Mouse (Mus musculus): ENCODE measurements around the gene Sgpp2. TPM values are rescaled to one million over a fixed set of nuclear protein-coding genes. Genes with fewer than 3 reads are reported as not detected.

The Sgpp2 gene
- polyA plus RNA-seq, 1 experiment from 2014 or later, result 0.78 TPM

- Histone ChIP-seq H3K4me3 (no peak overlapping the region), H3K4me1 (no peaks in the 10 kb centered on the region), H3K36me3 (no peaks in the 10 kb centered on the region), H3K9me3 (replicated peaks) (no peaks in the 10 kb centered on the region), H3K27ac (no peak overlapping the region), H3K27me3 (ENCODE audit: low read depth, poor library complexity, severe bottlenecking) (no peaks in the 10 kb centered on the region)
- WGBS, result 93% methylated on average over 1 of the region's 1 CpGs
- no peak for DNase-seq (ENCODE audit: low spot score)
Measured at GRCm38 (mm10) chr1:78349219-78349618, 39.1 kb downstream of the Sgpp2 start.

GRCm38 (mm10) chr1:78353254-78353653 is 43.1 kb downstream of the Sgpp2 start:
- Histone ChIP-seq H3K4me3 (no peak overlapping the region), H3K27me3 (ENCODE audit: low read depth, poor library complexity, severe bottlenecking) (no peaks in the 10 kb centered on the region), H3K9me3 (replicated peaks) (no peaks in the 10 kb centered on the region), H3K27ac (no peak overlapping the region), H3K4me1 (no peaks in the 10 kb centered on the region), H3K36me3 (no peaks in the 10 kb centered on the region)
- WGBS, result 88% methylated on average over 1 of the region's 1 CpGs
- DNase-seq (ENCODE audit: low spot score), result no peak

DNA sequence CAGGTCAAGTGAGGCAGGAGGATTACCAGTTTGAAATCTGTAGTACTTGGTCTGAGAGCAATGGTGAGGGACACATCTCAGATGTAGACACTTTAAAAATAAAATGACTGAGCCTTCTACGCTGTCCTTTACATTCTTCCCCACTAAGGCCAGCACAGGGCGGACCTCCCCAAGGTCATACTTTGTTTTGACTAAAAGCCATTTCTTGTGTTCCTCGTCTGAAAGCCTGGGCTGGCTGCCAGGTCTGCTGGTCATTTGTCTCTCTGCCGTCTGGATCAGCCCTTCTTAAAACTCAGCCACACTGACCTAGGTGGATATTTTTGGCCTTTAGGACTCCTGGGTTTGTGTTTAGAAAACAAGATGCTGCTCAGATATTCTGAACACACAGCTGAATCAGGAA is 45.0 kb downstream of the Sgpp2 start:
- Histone ChIP-seq H3K4me3 (no peak overlapping the region), H3K27me3 (ENCODE audit: low read depth, poor library complexity, severe bottlenecking) (no peaks in the 10 kb centered on the region), H3K27ac (no peak overlapping the region), H3K36me3 (no peaks in the 10 kb centered on the region), H3K9me3 (replicated peaks) (no peaks in the 10 kb centered on the region), H3K4me1 (no peaks in the 10 kb centered on the region)
- 60% methylated on average over 4 of the region's 4 CpGs for WGBS
- no peak for DNase-seq (ENCODE audit: low spot score)

DNA sequence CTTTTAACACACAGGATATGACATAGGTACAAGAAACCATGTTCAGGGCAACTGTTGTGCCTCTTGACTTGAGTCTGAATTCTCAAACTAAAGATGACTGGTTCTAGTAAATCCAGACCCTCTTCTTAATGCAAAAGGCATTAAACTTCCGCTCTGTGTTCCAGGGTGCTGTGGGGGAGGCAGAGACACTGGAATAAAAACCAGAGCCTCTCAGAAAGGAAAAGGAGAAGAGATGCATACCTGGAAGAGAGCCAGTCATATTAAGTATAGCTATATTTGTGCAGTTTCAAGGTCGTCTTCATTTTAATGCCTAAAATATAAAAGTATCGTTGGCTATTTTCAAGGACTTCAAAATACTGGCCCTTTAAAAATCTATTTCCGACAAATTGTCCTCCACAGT is 47.3 kb downstream of the Sgpp2 start:
- Histone ChIP-seq H3K4me1 (no peaks in the 10 kb centered on the region), H3K36me3 (no peaks in the 10 kb centered on the region), H3K27me3 (ENCODE audit: low read depth, poor library complexity, severe bottlenecking) (no peaks in the 10 kb centered on the region), H3K27ac (no peak overlapping the region), H3K9me3 (replicated peaks) (no peaks in the 10 kb centered on the region), H3K4me3 (no peak overlapping the region)
- WGBS, result 89% methylated on average over 4 of the region's 4 CpGs
- no peak for DNase-seq (ENCODE audit: low spot score)

- no peak overlapping the region for H3K4me3 ChIP-seq
- no peaks in the 10 kb centered on the region for H3K36me3 ChIP-seq
- H3K9me3 ChIP-seq (replicated peaks), result no peaks in the 10 kb centered on the region
- WGBS, result 94% methylated on average over 1 of the region's 1 CpGs
- H3K27ac ChIP-seq, result no peak overlapping the region
- no peaks in the 10 kb centered on the region for H3K4me1 ChIP-seq
- DNase-seq (ENCODE audit: low spot score), result no peak
- H3K27me3 ChIP-seq (ENCODE audit: low read depth, poor library complexity, severe bottlenecking), result 0 out of 2 replicates have a peak, but pooled peaks cover 1% of the 10 kb centered on the region
Measured at GRCm38 (mm10) chr1:78357868-78358267, 47.7 kb downstream of the Sgpp2 start.

GRCm38 (mm10) chr1:78363965-78364889 is 54.1 kb downstream of the Sgpp2 start:
- Histone ChIP-seq H3K4me1 (peaks cover 5% of the 10 kb centered on the region; the same call in 1 of the 2 replicates), H3K27me3 (ENCODE audit: low read depth, poor library complexity, severe bottlenecking) (peaks cover 6% of the 10 kb centered on the region; the same call in 1 of the 2 replicates), H3K36me3 (no peaks in the 10 kb centered on the region), H3K27ac (no peak overlapping the region), H3K4me3 (no peak overlapping the region), H3K9me3 (replicated peaks) (no peaks in the 10 kb centered on the region)
- WGBS, result 64% methylated on average over 13 of the region's 13 CpGs
- DNase-seq (ENCODE audit: low spot score), result no peak

GRCm38 (mm10) chr1:78367806-78368205 is 57.7 kb downstream of the Sgpp2 start:
- Histone ChIP-seq H3K27ac (no peak overlapping the region), H3K27me3 (ENCODE audit: low read depth, poor library complexity, severe bottlenecking) (peaks cover 5% of the 10 kb centered on the region; the same call in 1 of the 2 replicates), H3K4me1 (peaks cover 5% of the 10 kb centered on the region; the same call in 1 of the 2 replicates), H3K36me3 (no peaks in the 10 kb centered on the region), H3K9me3 (replicated peaks) (no peaks in the 10 kb centered on the region), H3K4me3 (no peak overlapping the region)
- WGBS, result 85% methylated on average over 5 of the region's 5 CpGs
- no peak for DNase-seq (ENCODE audit: low spot score)

GRCm38 (mm10) chr1:78370121-78370520 is 60.0 kb downstream of the Sgpp2 start:
- no peaks in the 10 kb centered on the region for H3K27me3 ChIP-seq (ENCODE audit: low read depth, poor library complexity, severe bottlenecking)
- no peak for DNase-seq (ENCODE audit: low spot score)
- no peak overlapping the region for H3K4me3 ChIP-seq
- 54% methylated on average over 6 of the region's 6 CpGs for WGBS
- H3K9me3 ChIP-seq (replicated peaks), result no peaks in the 10 kb centered on the region
- H3K27ac ChIP-seq, result no peak overlapping the region
- H3K36me3 ChIP-seq, result no peaks in the 10 kb centered on the region
- H3K4me1 ChIP-seq, result peaks cover 6% of the 10 kb centered on the region; the same call in 1 of the 2 replicates

DNA sequence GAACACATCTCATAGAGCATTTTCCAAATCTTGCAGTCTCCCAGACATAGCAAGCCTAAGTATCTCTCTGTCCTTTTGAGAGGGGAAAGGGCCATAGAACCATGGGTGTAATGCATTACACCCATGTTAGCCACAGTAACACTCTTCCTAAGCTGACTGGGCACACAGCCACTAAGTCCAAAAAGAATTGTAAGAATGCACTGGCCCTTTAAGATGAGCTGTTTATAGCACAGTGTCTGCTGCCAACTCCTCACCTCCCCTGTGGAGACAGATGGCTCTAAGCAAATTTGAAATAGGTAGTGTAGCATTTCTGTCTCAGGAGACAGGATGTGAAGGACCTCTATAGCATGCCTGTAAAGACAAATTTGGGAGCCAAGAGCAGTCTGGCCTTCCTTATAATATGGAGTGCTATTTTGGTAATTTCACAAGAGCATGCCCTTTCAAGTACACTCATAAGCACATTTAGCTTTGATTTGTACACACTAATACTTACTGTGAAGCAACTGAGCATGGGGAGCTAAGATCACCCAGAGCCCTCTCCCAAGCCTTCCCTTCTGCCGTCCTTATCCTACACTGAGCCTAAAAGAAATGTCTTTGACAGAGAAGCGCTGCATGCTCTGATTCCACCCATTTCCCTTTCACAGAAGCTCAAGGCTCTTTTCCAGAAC is 61.6 kb downstream of the Sgpp2 start:
- DNase-seq (ENCODE audit: low spot score), result no peak
- Histone ChIP-seq H3K4me3 (no peak overlapping the region), H3K27ac (no peak overlapping the region), H3K36me3 (no peaks in the 10 kb centered on the region), H3K27me3 (ENCODE audit: low read depth, poor library complexity, severe bottlenecking) (no peaks in the 10 kb centered on the region), H3K9me3 (replicated peaks) (no peaks in the 10 kb centered on the region), H3K4me1 (peaks cover 7% of the 10 kb centered on the region)
- WGBS, result 86% methylated on average over 2 of the region's 2 CpGs

GRCm38 (mm10) chr1:78372316-78372715 is 62.2 kb downstream of the Sgpp2 start:
- 93% methylated on average over 9 of the region's 9 CpGs for WGBS
- no peak overlapping the region for H3K27ac ChIP-seq
- H3K4me1 ChIP-seq, result peaks cover 13% of the 10 kb centered on the region
- H3K36me3 ChIP-seq, result no peaks in the 10 kb centered on the region
- no peak for DNase-seq (ENCODE audit: low spot score)
- H3K4me3 ChIP-seq, result no peak overlapping the region
- H3K9me3 ChIP-seq (replicated peaks), result no peaks in the 10 kb centered on the region
- H3K27me3 ChIP-seq (ENCODE audit: low read depth, poor library complexity, severe bottlenecking), result no peaks in the 10 kb centered on the region

DNA sequence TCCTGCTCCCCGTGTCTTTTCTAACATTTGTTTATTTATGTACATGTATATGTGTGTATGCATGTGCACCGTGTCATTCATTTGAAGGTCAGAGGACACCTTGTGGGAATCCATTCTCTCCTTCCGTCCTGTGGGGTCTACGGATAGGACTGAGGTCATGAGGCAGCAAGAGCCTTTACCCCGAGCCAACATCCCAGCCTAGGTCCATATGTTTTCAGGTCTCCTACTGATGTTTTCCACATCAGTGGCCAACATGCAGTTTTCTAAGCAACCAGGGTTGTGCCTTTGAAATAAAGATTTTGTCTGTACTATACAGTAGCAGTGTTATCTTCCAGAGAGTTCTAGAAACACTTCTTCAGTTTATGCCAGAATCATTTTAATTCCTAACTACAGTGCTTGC is 63.7 kb downstream of the Sgpp2 start:
- WGBS, result 94% methylated on average over 5 of the region's 5 CpGs
- Histone ChIP-seq H3K4me3 (no peak overlapping the region), H3K36me3 (no peaks in the 10 kb centered on the region), H3K27me3 (ENCODE audit: low read depth, poor library complexity, severe bottlenecking) (no peaks in the 10 kb centered on the region), H3K4me1 (peaks cover 13% of the 10 kb centered on the region), H3K27ac (no peak overlapping the region), H3K9me3 (replicated peaks) (no peaks in the 10 kb centered on the region)
- no peak for DNase-seq (ENCODE audit: low spot score)

- 94% methylated on average over 3 of the region's 3 CpGs for WGBS
- DNase-seq (ENCODE audit: low spot score), result no peak
- H3K4me3 ChIP-seq, result no peak overlapping the region
Measured at GRCm38 (mm10) chr1:78375058-78375457, 64.9 kb downstream of the Sgpp2 start.

DNA sequence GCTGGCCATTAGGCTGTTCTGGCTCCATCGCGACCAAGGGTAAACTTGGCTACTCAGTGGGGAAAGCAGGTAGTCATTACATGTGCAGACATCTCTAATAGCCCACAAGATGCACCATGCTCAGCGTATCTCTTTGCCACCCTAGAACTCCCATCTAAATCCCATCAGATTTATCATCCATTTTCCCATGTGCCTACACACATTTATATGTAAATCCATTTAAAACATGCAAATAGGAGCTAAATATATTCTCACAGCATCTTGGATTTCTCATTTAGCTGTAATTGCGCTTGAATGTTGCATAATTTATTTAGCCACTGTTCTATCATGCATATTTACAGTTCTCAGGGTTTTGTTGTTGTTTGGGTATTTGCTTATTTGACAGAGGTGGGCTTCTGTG is 70.8 kb downstream of the Sgpp2 start:
- WGBS, result 92% methylated on average over 4 of the region's 4 CpGs
- H3K27me3 ChIP-seq (ENCODE audit: low read depth, poor library complexity, severe bottlenecking), result no peaks in the 10 kb centered on the region
- DNase-seq (ENCODE audit: low spot score), result no peak
- H3K9me3 ChIP-seq (replicated peaks), result no peaks in the 10 kb centered on the region
- no peak overlapping the region for H3K27ac ChIP-seq
- H3K4me1 ChIP-seq, result peaks cover 7% of the 10 kb centered on the region
- no peaks in the 10 kb centered on the region for H3K36me3 ChIP-seq
- H3K4me3 ChIP-seq, result no peak overlapping the region

More at GRCm38 (mm10) chr1:78375058-78375457, 64.9 kb downstream of the Sgpp2 start:
- no peak overlapping the region for H3K27ac ChIP-seq
- no peaks in the 10 kb centered on the region for H3K27me3 ChIP-seq (ENCODE audit: low read depth, poor library complexity, severe bottlenecking)
- H3K9me3 ChIP-seq (replicated peaks), result no peaks in the 10 kb centered on the region
- H3K4me1 ChIP-seq, result peaks cover 13% of the 10 kb centered on the region
- no peaks in the 10 kb centered on the region for H3K36me3 ChIP-seq

Measured in limb, embryonic 10.5 days (tissue).